Mouse (Mus musculus) embryonic facial prominence, embryonic 11.5 days (tissue): ENCODE measurements around the gene Jph3. TPM values are rescaled to one million over a fixed set of nuclear protein-coding genes. Genes with fewer than 3 reads are reported as not detected.

Experiments
- ATAC-seq: fragments of 200-750 bp; cut with Nextera tagmentation; replicated peaks from 2 replicates; pipeline ENCODE4 v1.8.0; 2017; ENCODE audit warnings: low read depth; ENCODE audit not compliant: insufficient number of reproducible peaks, low FRiP score, low TSS enrichment
- DNase-seq: peaks from one replicate; pipeline ENCODE4 v3.0.0-alpha.2; 2015; ENCODE audit warnings: low spot score
- H3K27ac ChIP-seq: fragments of 300-500 bp; sonication (generic); replicated peaks from 2 replicates; pipeline ENCODE4 v1.5.1; 2014; ENCODE audit warnings: mild to moderate bottlenecking, low read depth, low read length, control low read depth
- H3K27me3 ChIP-seq: fragments of 300-500 bp; sonication (generic); 2 replicates; pipeline ENCODE4 v1.6.1; 2014; ENCODE audit warnings: mild to moderate bottlenecking, low read length, moderate library complexity, mixed read lengths; ENCODE audit not compliant: control insufficient read depth, insufficient read depth
- H3K36me3 ChIP-seq: fragments of 300-500 bp; sonication (generic); replicated peaks from 2 replicates; pipeline ENCODE4 v1.6.1; 2014; ENCODE audit warnings: low read depth, mild to moderate bottlenecking, low read length, moderate library complexity, mixed read lengths; ENCODE audit not compliant: control insufficient read depth, insufficient read depth
- H3K4me1 ChIP-seq: fragments of 300-500 bp; sonication (generic); 2 replicates; pipeline ENCODE4 v1.6.1; 2014; ENCODE audit warnings: low read length, mixed read lengths; ENCODE audit not compliant: control insufficient read depth, insufficient read depth
- H3K4me2 ChIP-seq: fragments of 300-500 bp; sonication (generic); 2 replicates; pipeline ENCODE4 v1.6.1; 2014; ENCODE audit warnings: low read depth, mild to moderate bottlenecking, control low read depth, low read length, moderate library complexity
- H3K4me3 ChIP-seq: fragments of 300-500 bp; sonication (generic); 2 replicates; pipeline ENCODE4 v1.5.1; 2014; ENCODE audit warnings: low read depth, low read length, control low read depth
- H3K9ac ChIP-seq: fragments of 300-500 bp; sonication (generic); replicated peaks from 2 replicates; pipeline ENCODE4 v1.6.1; 2014; ENCODE audit warnings: mild to moderate bottlenecking, control low read depth, low read length
- H3K9me3 ChIP-seq: fragments of 300-500 bp; sonication (generic); replicated peaks from 2 replicates; pipeline ENCODE4 v1.6.1; 2016; ENCODE audit warnings: mild to moderate bottlenecking, low read length, inconsistent platforms, mixed read lengths; ENCODE audit not compliant: control insufficient read depth
- WGBS: fragments of 180-500 bp; shearing (Covaris S2); extraction: QIAGEN DNeasy Blood & Tissue Kit; methylation state at CpG from one replicate; pipeline ENCODE4 v1.1.7; 2014; 5-methylcytosine and 5-hydroxymethylcytosine counted together
- polyA plus RNA-seq: library from polyadenylated mRNA; unstranded; fragments of >200 nt; fragmentation: Nextera tagmentation; extraction: Ambion mirVana; gene quantifications from 2 replicates; pipeline ENCODE4 v1.2.1, GENCODE M21; 2014

Gene Jph3
- polyA plus RNA-seq, 1 experiment from 2014 or later = 4.1 TPM

- Histone ChIP-seq H3K4me3 (no peak overlapping the region), H3K27me3 (no peaks in the 10 kb centered on the region), H3K27ac (no peak overlapping the region), H3K9ac (no peak overlapping the region), H3K9me3 (no peaks in the 10 kb centered on the region), H3K36me3 (no peaks in the 10 kb centered on the region; the same call in 1 of the 2 replicates), H3K4me2 (no peak overlapping the region), H3K4me1 (no peaks in the 10 kb centered on the region)
- WGBS = 58% methylated on average over 3 of the region's 3 CpGs
- ATAC-seq = no peak
- DNase-seq = no peak
Measured at GRCm38 (mm10) chr8:121794151-121794550, 64.7 kb downstream of the Jph3 start.

- H3K27ac ChIP-seq = no peak overlapping the region
- peaks cover 2% of the 10 kb centered on the region for H3K36me3 ChIP-seq
- no peak overlapping the region for H3K9ac ChIP-seq
- no peaks in the 10 kb centered on the region for H3K9me3 ChIP-seq
- DNase-seq (no peak), ATAC-seq (no peak)
- H3K4me1 ChIP-seq = no peaks in the 10 kb centered on the region
- 91% methylated on average over 8 of the region's 8 CpGs for WGBS
- no peak overlapping the region for H3K4me3 ChIP-seq
- H3K4me2 ChIP-seq = no peak overlapping the region
- no peaks in the 10 kb centered on the region for H3K27me3 ChIP-seq
Measured at GRCm38 (mm10) chr8:121795461-121795860, 66.0 kb downstream of the Jph3 start.

- H3K27me3 ChIP-seq = no peaks in the 10 kb centered on the region
- H3K4me1 ChIP-seq = no peaks in the 10 kb centered on the region
- ATAC-seq (no peak), DNase-seq (no peak)
- no peak overlapping the region for H3K27ac ChIP-seq
- no peak overlapping the region for H3K4me2 ChIP-seq
- H3K9ac ChIP-seq = no peak overlapping the region
- no peaks in the 10 kb centered on the region for H3K9me3 ChIP-seq
- H3K4me3 ChIP-seq = no peak overlapping the region
- WGBS = 94% methylated on average over 11 of the region's 11 CpGs
- peaks cover 4% of the 10 kb centered on the region for H3K36me3 ChIP-seq
Measured at GRCm38 (mm10) chr8:121796406-121796805, 67.0 kb downstream of the Jph3 start.

- WGBS = 91% methylated on average over 6 of the region's 6 CpGs
- no peak overlapping the region for H3K27ac ChIP-seq
- no peaks in the 10 kb centered on the region for H3K9me3 ChIP-seq
- no peaks in the 10 kb centered on the region for H3K27me3 ChIP-seq
- no peak overlapping the region for H3K9ac ChIP-seq
- H3K4me1 ChIP-seq = no peaks in the 10 kb centered on the region
- DNase-seq = no peak
- no peak overlapping the region for H3K4me2 ChIP-seq
- no peak overlapping the region for H3K4me3 ChIP-seq
- no peak for ATAC-seq
- peaks cover 4% of the 10 kb centered on the region for H3K36me3 ChIP-seq
Measured at GRCm38 (mm10) chr8:121798401-121798800, 69.0 kb downstream of the Jph3 start.

- WGBS = 91% methylated on average over 5 of the region's 5 CpGs
- Histone ChIP-seq H3K9me3 (no peaks in the 10 kb centered on the region), H3K27me3 (no peaks in the 10 kb centered on the region), H3K4me2 (no peak overlapping the region), H3K36me3 (peaks cover 2% of the 10 kb centered on the region), H3K4me3 (no peak overlapping the region), H3K9ac (no peak overlapping the region), H3K4me1 (no peaks in the 10 kb centered on the region), H3K27ac (no peak overlapping the region)
- DNase-seq = no peak
- no peak for ATAC-seq
Measured at GRCm38 (mm10) chr8:121804829-121805228, 75.4 kb downstream of the Jph3 start.

GRCm38 (mm10) chr8:121806126-121806525, 76.7 kb downstream of the Jph3 start:
- Histone ChIP-seq H3K27me3 (no peaks in the 10 kb centered on the region), H3K4me2 (no peak overlapping the region), H3K4me3 (no peak overlapping the region), H3K9ac (no peak overlapping the region), H3K36me3 (no peaks in the 10 kb centered on the region; the same call in 1 of the 2 replicates), H3K4me1 (no peaks in the 10 kb centered on the region), H3K27ac (no peak overlapping the region), H3K9me3 (no peaks in the 10 kb centered on the region)
- 93% methylated on average over 13 of the region's 13 CpGs for WGBS
- DNase-seq (no peak), ATAC-seq (no peak)

- H3K4me1 ChIP-seq = no peaks in the 10 kb centered on the region
- no peak overlapping the region for H3K4me2 ChIP-seq
- H3K9me3 ChIP-seq = no peaks in the 10 kb centered on the region
- H3K4me3 ChIP-seq = no peak overlapping the region
- H3K27me3 ChIP-seq = no peaks in the 10 kb centered on the region
- H3K9ac ChIP-seq = no peak overlapping the region
- no peak overlapping the region for H3K27ac ChIP-seq
- WGBS = 81% methylated on average over 11 of the region's 11 CpGs
- no peaks in the 10 kb centered on the region; the same call in none of the 2 replicates for H3K36me3 ChIP-seq
- no peak for ATAC-seq
- no peak for DNase-seq
Measured at GRCm38 (mm10) chr8:121808032-121808431, 78.6 kb downstream of the Jph3 start.

- no peak overlapping the region for H3K9ac ChIP-seq
- H3K36me3 ChIP-seq = no peaks in the 10 kb centered on the region; the same call in none of the 2 replicates
- H3K4me3 ChIP-seq = no peak overlapping the region
- H3K4me2 ChIP-seq = no peak overlapping the region
- no peak for ATAC-seq
- H3K27me3 ChIP-seq = no peaks in the 10 kb centered on the region
- H3K4me1 ChIP-seq = no peaks in the 10 kb centered on the region
- no peak for DNase-seq
- no peak overlapping the region for H3K27ac ChIP-seq
- WGBS = 93% methylated on average over 11 of the region's 11 CpGs
- H3K9me3 ChIP-seq = no peaks in the 10 kb centered on the region
Measured at GRCm38 (mm10) chr8:121809524-121810155, 80.2 kb downstream of the Jph3 start.
